Comparison of ENCODE assay signal across 12 mouse cellular contexts in the genomic region with DNA sequence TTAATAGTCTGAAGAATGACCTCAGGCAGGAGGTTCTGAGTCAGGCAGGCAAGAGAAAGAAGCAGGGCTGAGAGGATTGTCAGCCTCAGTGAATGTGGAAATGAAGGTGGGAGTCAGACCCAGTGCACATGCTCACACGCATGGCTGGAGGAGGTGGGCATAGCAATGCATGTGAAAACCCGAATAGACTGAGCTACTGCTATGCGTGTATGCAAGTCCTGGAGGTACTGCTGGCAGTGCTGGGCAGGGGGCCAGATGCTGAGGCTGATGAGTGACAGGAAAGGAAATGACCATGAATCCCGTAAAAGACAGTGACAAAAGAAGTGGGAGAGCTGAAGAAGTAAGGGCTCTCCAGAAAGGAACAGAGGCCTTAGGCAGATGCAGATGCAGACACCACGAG. TPM values are rescaled to one million over a fixed set of nuclear protein-coding genes. Genes with fewer than 3 reads are reported as not detected.
A peak's percentile ranks its signal among the peaks of the same experiment; 100 is the strongest.
DNase-seq lines count a peak whose midpoint lies in the region; ATAC-seq lines count a peak whose summit lies in the region.
"Had no signal": no experiment of that assay in that cellular context is flagged by ENCODE, and none has a peak within 500 bp of the region (broad histone marks: within the 10 kb centered on the region; RNA-seq: fewer than 3 reads in every experiment).

No protein-coding gene starts in this region.

- intact Hi-C loops in gastrocnemius, postnatal 14 days (cut with DNase I; ENCODE audit: low total_unique reads) = loop anchor here (10.0 kb wide), 1 partner anchor 274 kb away; no protein-coding TSS in a partner anchor

- peak; percentile 71 to 75 for DNase-seq in cerebellum, postnatal 10 days
- no peak for DNase-seq in cerebellum, adult 11 months
- DNase-seq in kidney, adult 11 months = peak; percentile 9
- DNase-seq in right cerebral cortex, postnatal 14 days = peak; percentile 10
- no peak for DNase-seq in right cerebral cortex, postnatal 25 days
- DNase-seq in lung, postnatal 4 days = peak; percentile 26 to 56
- DNase-seq in gastrocnemius, postnatal 14 days = no peak
- DNase-seq: heart, postnatal 10 days; thymus, postnatal 25 days had no signal

- ATAC-seq in kidney, embryonic 14.5 days (ENCODE audit: low FRiP score, low TSS enrichment) = no peak
- ATAC-seq: intestine, embryonic 15.5 days had no signal

- H3K4me3 ChIP-seq in kidney, embryonic 14.5 days (ENCODE audit: low read length) = no peak overlapping the region
- H3K4me3 ChIP-seq: intestine, embryonic 15.5 days; limb, embryonic 15.5 days had no signal

- no peaks in the 10 kb centered on the region for H3K36me3 ChIP-seq in kidney, embryonic 14.5 days (ENCODE audit: control insufficient read depth, insufficient read depth, low read length)
- H3K36me3 ChIP-seq: intestine, embryonic 15.5 days; limb, embryonic 15.5 days had no signal

- H3K27me3 ChIP-seq in kidney, embryonic 14.5 days (ENCODE audit: control insufficient read depth, insufficient read depth, low read length) = no peaks in the 10 kb centered on the region
- H3K27me3 ChIP-seq: intestine, embryonic 15.5 days; limb, embryonic 15.5 days had no signal

- no peak overlapping the region for H3K9ac ChIP-seq in kidney, embryonic 14.5 days (ENCODE audit: low read depth, low read length)
- H3K9ac ChIP-seq: intestine, embryonic 15.5 days; limb, embryonic 15.5 days had no signal

- H3K9me3 ChIP-seq in kidney, embryonic 14.5 days (ENCODE audit: control insufficient read depth, low read length) = no peaks in the 10 kb centered on the region
- H3K9me3 ChIP-seq: intestine, embryonic 15.5 days; limb, embryonic 15.5 days had no signal

- peaks cover 11% of the 10 kb centered on the region for H3K4me1 ChIP-seq in kidney, embryonic 14.5 days (ENCODE audit: control insufficient read depth, insufficient read depth, low read length)
- H3K4me1 ChIP-seq: intestine, embryonic 15.5 days; limb, embryonic 15.5 days had no signal

- 58% methylated on average over 5 of the region's 5 CpGs for WGBS in kidney, embryonic 14.5 days

- H3K4me2 ChIP-seq in kidney, embryonic 14.5 days (replicated peaks; ENCODE audit: low read depth, low read length) = no peak overlapping the region
- H3K4me2 ChIP-seq: intestine, embryonic 15.5 days; limb, embryonic 15.5 days had no signal

- no peak overlapping the region for H3K27ac ChIP-seq in kidney, embryonic 14.5 days (ENCODE audit: low read depth, low read length)
- H3K27ac ChIP-seq: intestine, embryonic 15.5 days; limb, embryonic 15.5 days had no signal

RNA-seq across cellular contexts. Expression of gene Armc3, which starts 50.3 kb away (rescaled TPM):
- 0.09 and 0.24 TPM in 2 replicates for polyA plus RNA-seq in kidney, embryonic 14.5 days (2014; fragmentation: Nextera tagmentation; extraction: Ambion mirVana)
- not detected for total RNA-seq in gastrocnemius, postnatal 14 days (2021)
- total RNA-seq: heart, postnatal 10 days had no signal

Comparison
In these comparisons a context has a peak if more than half of its experiments do, and no peak if none do; other contexts are left out.
1. DNase-seq: peak in cerebellum, postnatal 10 days (2 of 2), kidney, adult 11 months (single experiment), right cerebral cortex, postnatal 14 days (single experiment) and lung, postnatal 4 days (2 of 2); none in cerebellum, adult 11 months (single experiment), right cerebral cortex, postnatal 25 days (single experiment) and gastrocnemius, postnatal 14 days (single experiment).